Mouse (Mus musculus) midbrain, embryonic 11.5 days (tissue): Measurements from ENCODE around the gene Slc22a23. TPM values are rescaled to one million over a fixed set of nuclear protein-coding genes. Genes with fewer than 3 reads are reported as not detected.

Experiments
- ATAC-seq: fragments of 200-750 bp; cut with Nextera tagmentation; 2 replicates; pipeline ENCODE4 v1.8.0; 2017; ENCODE audit warnings: moderate TSS enrichment, moderate library complexity; ENCODE audit not compliant: low FRiP score
- DNase-seq: peaks from one replicate; pipeline ENCODE4 v3.0.0; 2015; ENCODE audit warnings: low spot score; ENCODE audit errors: missing footprints
- H3K27ac ChIP-seq: fragments of 300-500 bp; sonication (generic); 2 replicates; pipeline ENCODE4 v1.5.1; 2014; ENCODE audit warnings: low read depth, low read length
- H3K27me3 ChIP-seq: fragments of 300-500 bp; sonication (generic); 2 replicates; pipeline ENCODE4 v1.6.1; 2014; ENCODE audit warnings: mild to moderate bottlenecking, low read length, moderate library complexity, mixed read lengths; ENCODE audit not compliant: control insufficient read depth, insufficient read depth
- H3K36me3 ChIP-seq: fragments of 300-500 bp; sonication (generic); 2 replicates; pipeline ENCODE4 v1.6.1; 2014; ENCODE audit warnings: mild to moderate bottlenecking, low read length, moderate library complexity, mixed read lengths; ENCODE audit not compliant: control insufficient read depth, insufficient read depth
- H3K4me1 ChIP-seq: fragments of 300-500 bp; sonication (generic); 2 replicates; pipeline ENCODE4 v1.6.1; 2014; ENCODE audit warnings: low read length; ENCODE audit not compliant: control insufficient read depth, insufficient read depth
- H3K4me2 ChIP-seq: fragments of 300-500 bp; sonication (generic); 2 replicates; pipeline ENCODE4 v1.6.1; 2014; ENCODE audit warnings: mild to moderate bottlenecking, moderate library complexity
- H3K4me3 ChIP-seq: fragments of 300-500 bp; sonication (generic); 2 replicates; pipeline ENCODE4 v1.5.1; 2014; ENCODE audit warnings: low read depth, low read length
- H3K9ac ChIP-seq: fragments of 300-500 bp; sonication (generic); 2 replicates; pipeline ENCODE4 v1.6.1; 2014; ENCODE audit warnings: low read length
- H3K9me3 ChIP-seq: fragments of 300-500 bp; sonication (generic); 2 replicates; pipeline ENCODE4 v1.6.1; 2016; ENCODE audit warnings: low read length; ENCODE audit not compliant: control insufficient read depth
- WGBS: fragments of 180-500 bp; shearing (Covaris S2); extraction: QIAGEN DNeasy Blood & Tissue Kit; methylation state at CpG from one replicate; pipeline ENCODE4 v1.1.7; 2014; 5-methylcytosine and 5-hydroxymethylcytosine counted together
- polyA plus RNA-seq: library from polyadenylated mRNA; unstranded; fragments of >200 nt; fragmentation: Nextera tagmentation; extraction: Ambion mirVana; gene quantifications from 2 replicates; pipeline ENCODE4 v1.2.1, GENCODE M21; 2014

Gene Slc22a23
- polyA plus RNA-seq, 1 experiment from 2014 or later = 18.5 TPM

GRCm38 (mm10) chr13:34270886-34271602 lies 73.9 kb downstream of the Slc22a23 start:
- no peak overlapping the region for H3K9ac ChIP-seq
- no peak for DNase-seq
- ATAC-seq = no peak
- H3K4me2 ChIP-seq = no peak overlapping the region
- WGBS = 83% methylated on average over 5 of the region's 5 CpGs
- no peaks in the 10 kb centered on the region for H3K9me3 ChIP-seq
- H3K4me3 ChIP-seq = no peak overlapping the region
- peaks cover 13% of the 10 kb centered on the region for H3K4me1 ChIP-seq
- H3K36me3 ChIP-seq = 0 out of 2 replicates have a peak, but pooled peaks cover 2% of the 10 kb centered on the region
- no peaks in the 10 kb centered on the region for H3K27me3 ChIP-seq
- H3K27ac ChIP-seq = no peak overlapping the region

DNA sequence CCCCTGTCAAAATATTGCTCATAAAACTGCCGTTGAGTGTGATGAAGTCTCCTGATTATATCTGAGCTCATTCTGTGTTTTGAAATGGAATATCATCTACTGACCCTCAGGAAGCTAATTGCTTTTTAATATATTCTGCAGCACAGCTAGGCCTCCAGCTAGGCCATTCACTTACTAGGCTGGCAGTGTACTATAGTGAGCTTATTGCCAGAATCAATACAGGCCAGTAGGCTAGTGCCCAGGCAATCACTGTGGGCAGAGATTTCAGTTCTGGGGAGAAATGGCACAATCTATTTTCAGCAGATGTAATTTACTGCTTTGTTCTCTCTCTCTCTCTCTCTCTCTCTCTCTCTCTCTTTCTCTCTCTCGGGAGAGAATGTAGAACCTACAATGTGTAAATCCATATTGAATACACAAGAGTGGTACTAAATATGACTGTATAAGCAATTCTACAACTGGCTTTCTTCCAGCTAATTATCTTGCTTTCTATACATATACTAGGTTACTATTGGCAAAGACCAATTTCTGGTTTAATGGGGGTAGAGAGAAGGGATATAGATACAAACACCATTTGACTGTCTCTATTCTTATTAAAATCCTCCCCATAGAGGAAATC lies 75.5 kb downstream of the Slc22a23 start:
- H3K36me3 ChIP-seq = no peaks in the 10 kb centered on the region
- H3K27me3 ChIP-seq = no peaks in the 10 kb centered on the region
- H3K4me1 ChIP-seq = peaks cover 13% of the 10 kb centered on the region
- no peaks in the 10 kb centered on the region for H3K9me3 ChIP-seq
- no peak for DNase-seq
- no peak overlapping the region for H3K27ac ChIP-seq
- no peak overlapping the region for H3K9ac ChIP-seq
- H3K4me3 ChIP-seq = no peak overlapping the region
- H3K4me2 ChIP-seq = no peak overlapping the region
- ATAC-seq = no peak
- 87% methylated on average over 2 of the region's 2 CpGs for WGBS

DNA sequence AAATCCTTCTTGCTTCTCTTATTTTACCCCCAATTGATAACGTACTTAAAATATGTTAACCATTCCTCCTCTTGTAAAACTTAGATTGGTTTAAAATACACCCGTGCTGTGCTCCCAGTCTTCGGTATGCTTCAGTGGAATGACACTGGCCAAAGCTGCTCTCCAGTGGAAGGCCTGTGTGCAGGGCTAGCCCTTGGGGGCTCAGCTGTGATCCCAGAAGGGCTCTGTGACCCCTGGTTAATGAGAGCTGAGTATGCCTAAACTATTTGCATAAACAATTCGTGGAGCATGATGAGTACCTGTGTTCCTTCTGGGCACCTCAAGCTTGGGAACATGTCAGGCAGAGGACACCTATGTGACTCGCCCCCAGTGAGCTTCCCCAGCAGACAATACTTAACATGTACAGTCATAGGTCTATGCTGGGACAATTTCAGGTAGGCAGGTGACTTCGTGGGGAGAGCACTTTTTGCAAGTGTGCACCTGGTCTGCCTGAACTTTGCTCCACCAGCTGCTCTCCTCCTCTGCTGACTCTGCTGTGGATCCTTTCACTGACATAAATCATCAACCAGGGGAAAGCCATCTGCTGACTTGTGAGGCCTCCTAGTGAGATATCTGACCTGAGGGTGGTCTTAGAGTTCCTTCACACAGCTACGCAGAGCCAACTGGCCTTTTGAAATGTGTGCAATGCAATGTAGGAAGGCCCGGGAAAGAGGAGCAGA lies 77.9 kb downstream of the Slc22a23 start:
- no peak overlapping the region for H3K4me3 ChIP-seq
- no peak overlapping the region for H3K9ac ChIP-seq
- H3K9me3 ChIP-seq = no peaks in the 10 kb centered on the region
- no peak for DNase-seq
- H3K36me3 ChIP-seq = no peaks in the 10 kb centered on the region
- WGBS = 91% methylated on average over 8 of the region's 8 CpGs
- peaks cover 5% of the 10 kb centered on the region for H3K4me1 ChIP-seq
- no peak for ATAC-seq
- H3K27me3 ChIP-seq = no peaks in the 10 kb centered on the region
- H3K27ac ChIP-seq = no peak overlapping the region
- H3K4me2 ChIP-seq = no peak overlapping the region

DNA sequence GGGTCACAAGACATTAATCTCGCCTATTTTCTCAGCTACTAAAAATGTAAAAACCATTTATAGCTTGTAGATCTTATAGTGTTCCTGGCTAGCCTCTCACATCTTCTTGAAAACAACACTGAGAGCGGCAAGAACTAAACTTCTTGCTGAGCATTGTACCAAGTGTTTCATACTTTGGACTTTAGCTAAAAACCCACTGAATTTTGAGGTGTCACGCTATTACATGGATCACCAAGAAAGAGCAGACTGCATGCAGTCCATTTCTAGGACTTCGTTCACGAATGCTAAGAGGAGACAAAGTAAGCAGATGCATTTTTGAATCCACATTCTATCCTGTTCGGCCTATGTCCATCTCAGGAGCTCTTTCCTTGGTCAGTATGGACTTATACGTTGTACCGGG lies 78.9 kb downstream of the Slc22a23 start:
- Histone ChIP-seq H3K9me3 (no peaks in the 10 kb centered on the region), H3K4me3 (no peak overlapping the region), H3K4me1 (no peaks in the 10 kb centered on the region), H3K36me3 (no peaks in the 10 kb centered on the region), H3K9ac (no peak overlapping the region), H3K27ac (no peak overlapping the region), H3K4me2 (no peak overlapping the region), H3K27me3 (no peaks in the 10 kb centered on the region)
- DNase-seq (no peak), ATAC-seq (no peak)
- 94% methylated on average over 8 of the region's 8 CpGs for WGBS

DNA sequence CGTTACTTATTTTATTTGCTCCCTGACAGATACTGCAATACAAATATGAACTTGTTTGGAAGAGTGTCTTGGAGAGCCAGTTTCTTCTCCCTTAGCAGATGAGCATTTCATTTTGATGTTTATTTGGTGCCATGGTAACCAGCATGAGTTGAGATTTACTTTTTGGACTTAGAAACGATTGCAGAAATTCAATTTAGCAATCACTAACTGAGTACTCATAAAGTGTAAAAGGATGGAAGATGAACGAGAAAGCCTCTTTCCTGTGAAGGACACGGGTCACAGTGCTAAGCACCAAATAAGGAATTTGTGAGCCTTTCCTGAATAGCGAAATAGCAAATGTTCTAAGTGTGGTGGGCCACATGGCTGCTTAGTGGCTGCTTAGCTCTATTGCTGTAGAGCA lies 79.4 kb downstream of the Slc22a23 start:
- DNase-seq (no peak), ATAC-seq (no peak)
- H3K9me3 ChIP-seq = no peaks in the 10 kb centered on the region
- no peak overlapping the region for H3K27ac ChIP-seq
- no peak overlapping the region for H3K4me2 ChIP-seq
- H3K4me1 ChIP-seq = no peaks in the 10 kb centered on the region
- H3K27me3 ChIP-seq = no peaks in the 10 kb centered on the region
- no peak overlapping the region for H3K4me3 ChIP-seq
- no peak overlapping the region for H3K9ac ChIP-seq
- 84% methylated on average over 5 of the region's 5 CpGs for WGBS
- H3K36me3 ChIP-seq = no peaks in the 10 kb centered on the region

DNA sequence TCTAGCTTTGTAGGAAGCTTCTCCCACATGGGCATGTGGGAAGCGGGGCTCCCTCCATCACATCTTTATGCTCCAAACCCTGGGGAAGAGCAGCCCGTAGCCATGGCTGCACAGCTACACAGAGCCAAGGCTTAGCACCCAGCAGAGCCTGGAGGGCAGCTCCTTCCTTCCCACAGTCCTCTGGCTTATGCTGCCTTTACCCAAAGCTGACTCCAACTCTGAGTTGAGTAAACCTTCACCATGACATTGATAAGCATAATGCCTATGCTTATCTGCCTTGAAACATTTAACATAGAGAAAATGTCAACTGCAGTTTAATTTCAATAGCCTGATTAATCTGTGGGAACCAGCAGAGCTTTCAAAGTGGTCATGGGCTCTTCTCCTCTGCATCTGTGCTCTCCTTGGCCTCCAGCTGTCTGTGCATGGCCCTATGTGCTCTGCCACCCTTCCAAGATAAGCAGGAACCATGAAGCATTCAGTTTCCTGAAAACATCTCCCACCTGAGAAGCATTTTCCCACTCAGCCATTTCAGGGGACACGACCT lies 79.9 kb downstream of the Slc22a23 start:
- no peak overlapping the region for H3K27ac ChIP-seq

DNA sequence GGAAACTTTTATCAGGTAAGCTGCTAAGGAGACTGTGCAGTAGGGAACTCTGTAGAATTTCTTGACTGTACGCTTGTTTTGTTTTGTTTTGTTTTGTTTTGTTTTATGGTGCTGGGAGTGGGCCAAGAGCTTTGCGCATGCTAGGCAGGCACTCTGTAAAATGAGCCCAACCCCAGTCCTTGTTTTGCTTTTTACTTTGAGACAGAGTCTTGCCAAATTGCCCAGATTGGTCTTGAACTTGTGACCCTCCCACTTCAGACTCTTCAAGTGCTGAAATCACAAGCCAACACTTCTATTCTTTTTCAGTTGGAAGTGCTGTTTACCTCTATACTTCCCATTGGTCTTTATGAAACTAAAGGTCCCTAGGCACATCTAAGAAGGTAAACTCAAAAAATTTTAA lies 80.5 kb downstream of the Slc22a23 start:
- 98% methylated on average over 2 of the region's 2 CpGs for WGBS
- Histone ChIP-seq H3K4me1 (no peaks in the 10 kb centered on the region), H3K9ac (no peak overlapping the region), H3K27me3 (no peaks in the 10 kb centered on the region), H3K4me3 (no peak overlapping the region), H3K36me3 (no peaks in the 10 kb centered on the region), H3K4me2 (no peak overlapping the region), H3K27ac (no peak overlapping the region), H3K9me3 (no peaks in the 10 kb centered on the region)
- DNase-seq (no peak), ATAC-seq (no peak)

More for the DNA sequence above, 79.9 kb downstream of the Slc22a23 start:
- Histone ChIP-seq H3K27me3 (no peaks in the 10 kb centered on the region), H3K36me3 (no peaks in the 10 kb centered on the region), H3K4me1 (no peaks in the 10 kb centered on the region), H3K4me2 (no peak overlapping the region), H3K9me3 (no peaks in the 10 kb centered on the region), H3K9ac (no peak overlapping the region), H3K4me3 (no peak overlapping the region)
- DNase-seq = no peak
- no peak for ATAC-seq
- 87% methylated on average over 3 of the region's 3 CpGs for WGBS

DNA sequence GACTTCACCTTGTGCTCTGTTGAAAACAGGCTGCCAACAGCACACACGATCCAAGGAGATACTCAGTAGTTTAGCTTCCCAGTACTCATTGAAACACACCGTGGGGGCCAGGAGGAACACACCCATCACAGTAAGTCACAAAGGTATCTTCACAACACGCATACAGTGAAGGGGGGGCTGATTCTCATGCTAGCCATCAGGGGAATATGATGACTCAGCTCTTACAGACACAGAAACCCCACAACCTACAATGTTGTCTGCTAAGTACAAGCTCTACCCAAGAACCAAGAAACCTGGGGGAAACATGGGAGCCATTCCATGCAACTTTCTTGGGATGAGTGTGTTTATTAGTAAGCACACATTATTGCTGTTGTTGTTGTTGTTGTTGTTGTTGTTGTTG lies 86.2 kb downstream of the Slc22a23 start:
- Histone ChIP-seq H3K36me3 (no peaks in the 10 kb centered on the region), H3K27ac (no peak overlapping the region), H3K4me3 (no peak overlapping the region), H3K4me2 (no peak overlapping the region), H3K9me3 (no peaks in the 10 kb centered on the region), H3K9ac (no peak overlapping the region), H3K27me3 (no peaks in the 10 kb centered on the region), H3K4me1 (peaks cover 4% of the 10 kb centered on the region; the same call in 1 of the 2 replicates)
- ATAC-seq (no peak), DNase-seq (no peak)
- 93% methylated on average over 3 of the region's 3 CpGs for WGBS

GRCm38 (mm10) chr13:34257177-34257576 lies 87.8 kb downstream of the Slc22a23 start:
- 90% methylated on average over 7 of the region's 7 CpGs for WGBS

More at GRCm38 (mm10) chr13:34257177-34257576, 87.8 kb downstream of the Slc22a23 start:
- Histone ChIP-seq H3K4me1 (peaks cover 4% of the 10 kb centered on the region; the same call in 1 of the 2 replicates), H3K27ac (no peak overlapping the region), H3K9ac (no peak overlapping the region), H3K27me3 (no peaks in the 10 kb centered on the region), H3K4me3 (no peak overlapping the region), H3K9me3 (no peaks in the 10 kb centered on the region), H3K4me2 (no peak overlapping the region), H3K36me3 (no peaks in the 10 kb centered on the region)
- no peak for ATAC-seq
- no peak for DNase-seq
